Comparison of ENCODE assay signal across 22 mouse cellular contexts in the genomic region with DNA sequence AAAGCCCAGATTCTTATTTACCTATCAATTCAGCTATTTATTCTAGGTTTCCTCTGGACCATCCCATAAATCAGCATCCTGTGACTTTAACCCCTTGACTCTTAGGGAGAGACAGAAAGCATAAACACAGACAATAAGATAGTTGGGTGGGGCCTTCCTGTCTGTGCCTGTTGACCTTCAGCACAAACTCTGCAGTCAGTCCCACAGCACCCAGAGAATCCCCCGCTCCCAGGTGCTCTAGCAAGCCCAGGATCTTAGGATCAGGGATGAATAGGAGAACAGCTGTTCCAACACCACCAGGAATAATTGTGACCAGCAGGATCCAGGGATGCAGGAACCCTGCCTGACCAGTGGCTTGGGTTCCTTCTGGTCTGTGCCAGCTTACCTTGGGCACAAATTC.
"Had no signal": no experiment of that assay in that cellular context is flagged by ENCODE, and none has a peak within 500 bp of the region (broad histone marks: within the 10 kb centered on the region; RNA-seq: fewer than 3 reads in every experiment).

No protein-coding gene starts in this region.

- H3K9ac ChIP-seq: liver, embryonic 15.5 days; liver, postnatal 0 days; lung, embryonic 15.5 days; midbrain, embryonic 13.5 days; neural tube, embryonic 13.5 days; neural tube, embryonic 15.5 days had no signal

- H3K36me3 ChIP-seq: liver, embryonic 15.5 days; lung, embryonic 15.5 days; midbrain, embryonic 13.5 days; neural tube, embryonic 13.5 days; neural tube, embryonic 15.5 days had no signal

- H3K27ac ChIP-seq: liver, embryonic 15.5 days; lung, embryonic 15.5 days; midbrain, embryonic 13.5 days; neural tube, embryonic 13.5 days; neural tube, embryonic 15.5 days had no signal

- ATAC-seq: liver, postnatal 0 days; lung, postnatal 0 days; midbrain, embryonic 13.5 days; midbrain, embryonic 16.5 days had no signal

- H3K9me3 ChIP-seq: liver, embryonic 15.5 days; lung, embryonic 15.5 days; megakaryocyte, embryonic 14.5 days; midbrain, embryonic 13.5 days; neural tube, embryonic 13.5 days; neural tube, embryonic 15.5 days had no signal

- H3K4me3 ChIP-seq: liver, embryonic 15.5 days; lung, embryonic 15.5 days; megakaryocyte, embryonic 14.5 days; midbrain, embryonic 13.5 days; myocyte; neural tube, embryonic 13.5 days; neural tube, embryonic 15.5 days had no signal

- H3K27me3 ChIP-seq: liver, embryonic 15.5 days; lung, embryonic 15.5 days; megakaryocyte, embryonic 14.5 days; midbrain, embryonic 13.5 days; neural tube, embryonic 13.5 days; neural tube, embryonic 15.5 days had no signal

- H3K4me1 ChIP-seq: liver, embryonic 15.5 days; lung, embryonic 15.5 days; midbrain, embryonic 13.5 days; neural tube, embryonic 13.5 days; neural tube, embryonic 15.5 days had no signal

- H3K4me2 ChIP-seq: liver, embryonic 15.5 days; lung, embryonic 15.5 days; midbrain, embryonic 11.5 days; midbrain, embryonic 13.5 days; neural tube, embryonic 13.5 days; neural tube, embryonic 15.5 days had no signal

- DNase-seq: liver, postnatal 0 days; lung, adult 2 months; lung, postnatal 14 days; lung, postnatal 4 days; retina, postnatal 1 day; right cerebral cortex, adult 18-20 months; right cerebral cortex, postnatal 25 days; right cerebral cortex, postnatal 4 days; spleen, adult 18-20 months; thymus, adult 2 months; thymus, postnatal 25 days; thymus, postnatal 4 days had no signal
